Mouse (Mus musculus) heart, adult 2 months (tissue): ENCODE measurements around the gene Oxa1l.

Experiments
- CTCF ChIP-seq: fragments of 200-600 bp; IDR thresholded peaks from 2 replicates; pipeline ENCODE4 v1.8.1; 2022; ENCODE audit warnings: antibody characterized with exemption, mild to moderate bottlenecking, moderate library complexity
- EP300 ChIP-seq: fragments of 200-500 bp; IDR thresholded peaks from 2 replicates; pipeline ENCODE4 v1.6.1; 2011; ENCODE audit warnings: low read depth, low read length, control low read depth; ENCODE audit not compliant: insufficient read depth
- POLR2A ChIP-seq: fragments of 200-500 bp; IDR thresholded peaks from 2 replicates; pipeline ENCODE4 v1.6.1; 2011; ENCODE audit warnings: mild to moderate bottlenecking, low read depth, low read length, control low read depth; ENCODE audit not compliant: insufficient read depth

- TF ChIP-seq CTCF: no peak
- TF ChIP-seq POLR2A: no peak
- TF ChIP-seq EP300: no peak
Observed at GRCm38 (mm10) chr14:54371460-54371859, 10.8 kb downstream of the Oxa1l start.
